Mouse (Mus musculus): ENCODE measurements at regions not wholly inside any gene's neighbourhood (a gene's known extent, or its start where the extent isn't known, plus 50 kb on each side); places are given as distances from the start of the nearest gene placed in this dataset.

DNA sequence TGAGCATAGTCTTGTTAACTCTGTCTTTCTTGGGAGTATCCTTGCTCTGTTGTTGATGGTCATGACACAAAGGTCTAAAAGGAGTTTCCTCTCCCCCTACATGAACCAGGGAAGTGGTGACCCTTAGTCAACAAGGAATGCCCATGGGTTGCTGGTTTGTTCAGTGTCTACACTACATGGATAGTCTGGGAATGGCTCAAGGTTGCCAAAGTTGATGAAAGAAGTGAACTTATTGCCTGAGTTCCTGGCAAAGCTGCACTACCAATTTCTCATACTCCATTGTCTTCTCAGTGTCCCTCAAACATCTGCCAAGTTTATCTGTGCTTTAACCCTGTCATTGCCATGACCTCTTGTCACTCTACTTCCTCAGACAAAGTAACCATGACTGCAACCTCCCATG lies 49.9 kb upstream of the Cd93 start:
- DNase-seq (ENCODE audit: low spot score) (no peak), ATAC-seq (replicated peaks; ENCODE audit: low FRiP score) (no peak)
- H3K4me1 ChIP-seq (replicated peaks; ENCODE audit: control insufficient read depth, insufficient read depth, low read length): no peaks in the 10 kb centered on the region
- H3K9ac ChIP-seq (ENCODE audit: low read length): no peak overlapping the region
- H3K36me3 ChIP-seq (ENCODE audit: control insufficient read depth, insufficient read depth, low read length): no peaks in the 10 kb centered on the region
- H3K27ac ChIP-seq (ENCODE audit: low read depth, low read length): no peak overlapping the region
- no peaks in the 10 kb centered on the region for H3K9me3 ChIP-seq (ENCODE audit: control insufficient read depth, low read length)
- H3K4me2 ChIP-seq (ENCODE audit: low read depth, low read length, severe bottlenecking): no peak overlapping the region
- no peak overlapping the region for H3K4me3 ChIP-seq (ENCODE audit: low read depth, low read length)
- H3K27me3 ChIP-seq (ENCODE audit: control insufficient read depth, insufficient read depth, low read length): no peaks in the 10 kb centered on the region

All from forebrain, embryonic 11.5 days (tissue).